Mouse (Mus musculus) forebrain, postnatal 0 days (tissue): ENCODE results near the gene Unc93a. TPM values are rescaled to one million over a fixed set of nuclear protein-coding genes. Genes with fewer than 3 reads are reported as not detected.
"Not testable (repeated sequence)": the region's sequence is repeated elsewhere in the genome, so short reads cannot be mapped to it uniquely, and the experiment has no call there.

Experiments
- ATAC-seq: fragments of 200-750 bp; cut with Nextera tagmentation; 2 replicates; pipeline ENCODE4 v1.8.0; 2017; ENCODE audit warnings: mild to moderate bottlenecking, moderate library complexity
- DNase-seq: peaks from one replicate; pipeline ENCODE4 v3.0.0-alpha.2; 2015
- H3K27ac ChIP-seq: fragments of 300-500 bp; sonication (generic); 2 replicates; pipeline ENCODE4 v1.5.1; 2014; ENCODE audit warnings: low read depth, mild to moderate bottlenecking, antibody characterized with exemption, low read length, moderate library complexity, mixed read lengths
- H3K27me3 ChIP-seq: fragments of 300-500 bp; sonication (generic); 2 replicates; pipeline ENCODE4 v1.6.1; 2014; ENCODE audit warnings: mild to moderate bottlenecking, low read length, mixed read lengths; ENCODE audit not compliant: insufficient read depth
- H3K36me3 ChIP-seq: fragments of 300-500 bp; sonication (generic); 2 replicates; pipeline ENCODE4 v1.6.1; 2014; ENCODE audit warnings: mild to moderate bottlenecking, moderate library complexity; ENCODE audit not compliant: insufficient read depth
- H3K4me1 ChIP-seq: fragments of 300-500 bp; sonication (generic); 2 replicates; pipeline ENCODE4 v1.6.1; 2014; ENCODE audit warnings: antibody characterized with exemption; ENCODE audit not compliant: insufficient read depth
- H3K4me2 ChIP-seq: fragments of 300-500 bp; sonication (generic); 2 replicates; pipeline ENCODE4 v1.6.1; 2014; ENCODE audit warnings: low read depth, mild to moderate bottlenecking, moderate library complexity
- H3K4me3 ChIP-seq: fragments of 300-500 bp; sonication (generic); 2 replicates; pipeline ENCODE4 v1.5.1; 2014; ENCODE audit warnings: low read depth, low read length, mixed read lengths
- H3K9ac ChIP-seq: fragments of 300-500 bp; sonication (generic); 2 replicates; pipeline ENCODE4 v1.6.1; 2014; ENCODE audit warnings: mild to moderate bottlenecking
- H3K9me3 ChIP-seq: fragments of 300-500 bp; sonication (generic); 2 replicates; pipeline ENCODE4 v1.6.1; 2016; ENCODE audit warnings: low read length
- WGBS: fragments of 180-500 bp; shearing (Covaris S2); extraction: QIAGEN DNeasy Blood & Tissue Kit; methylation state at CpG from one replicate; pipeline ENCODE4 v1.1.7; 2014; 5-methylcytosine and 5-hydroxymethylcytosine counted together
- polyA plus RNA-seq: library from polyadenylated mRNA; unstranded; fragments of >200 nt; fragmentation: Nextera tagmentation; extraction: Ambion mirVana; gene quantifications from 2 replicates; pipeline ENCODE4 v1.2.1, GENCODE M21; 2015
- total RNA-seq: library from RNA; depleted of rRNA; stranded (reverse); fragments of >200 nt; gene quantifications from 2 replicates; pipeline ENCODE4 v1.2.3, GENCODE M21; 2014

Unc93a gene
- total and polyA plus RNA-seq, 2 experiments from 2014 or later, result 0.14 to 0.22 TPM

DNA sequence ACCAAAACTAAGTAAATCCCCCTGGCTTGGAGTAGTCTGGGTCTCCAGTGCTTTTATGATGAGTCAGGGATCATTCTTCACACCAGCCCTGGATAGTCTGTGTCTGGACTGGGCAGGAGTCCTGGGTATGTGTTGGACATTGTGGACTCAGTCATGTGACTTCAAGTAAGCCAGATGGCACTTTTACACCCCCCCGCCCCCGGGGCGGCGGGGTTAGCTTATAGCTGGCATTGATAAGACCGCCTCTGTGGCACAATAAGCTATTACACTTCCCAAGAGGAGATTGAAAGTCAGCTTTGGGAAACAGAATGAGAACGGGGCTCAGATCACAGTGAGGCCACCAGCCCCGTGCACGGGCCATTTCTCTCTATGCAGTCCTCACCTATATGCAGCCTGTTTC lies 742 bp upstream of the Unc93a start:
- not testable (repeated sequence) for H3K9ac ChIP-seq, H3K4me2 ChIP-seq, H3K27me3 ChIP-seq, ATAC-seq, H3K27ac ChIP-seq, DNase-seq, H3K9me3 ChIP-seq, H3K36me3 ChIP-seq, H3K4me3 ChIP-seq, H3K4me1 ChIP-seq
- 81% methylated on average over 8 of the region's 8 CpGs for WGBS

DNA sequence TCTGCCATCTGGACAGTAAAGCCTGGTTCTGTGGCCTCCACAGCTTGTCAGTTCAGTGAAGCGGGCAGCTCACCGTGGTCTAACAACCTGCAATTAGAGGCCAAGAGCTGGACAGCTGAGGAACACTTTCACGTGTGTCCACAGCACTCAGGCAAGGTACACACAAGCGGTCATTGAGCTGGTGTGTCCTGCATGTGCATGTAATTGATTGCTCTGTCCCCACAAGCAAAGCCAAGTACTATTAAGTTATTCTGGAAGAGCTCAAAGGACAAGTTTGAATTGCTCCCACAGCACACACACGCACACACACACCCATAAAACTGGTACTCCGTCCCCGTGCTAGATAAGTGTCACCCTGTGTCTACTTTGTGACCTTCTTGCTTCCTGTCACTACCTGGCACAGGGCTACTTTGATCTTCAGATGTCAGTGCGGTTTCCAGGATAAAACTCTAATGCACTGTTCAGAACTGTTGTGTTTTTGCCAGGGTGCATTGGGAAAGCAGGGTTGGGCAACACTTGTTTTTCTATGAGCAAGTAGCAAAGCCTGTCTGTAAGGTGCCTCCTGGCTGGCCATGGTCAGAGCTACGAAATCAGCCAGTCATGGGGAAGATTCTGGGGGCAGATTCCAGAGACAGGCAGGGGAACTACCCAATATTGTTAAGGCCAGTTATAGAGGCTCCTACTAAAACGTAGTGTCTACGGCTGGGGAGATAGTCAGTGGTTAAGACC lies 1.7 kb downstream of the Unc93a start:
- not testable (repeated sequence) for H3K9me3 ChIP-seq, H3K4me3 ChIP-seq, H3K9ac ChIP-seq, H3K27me3 ChIP-seq, H3K36me3 ChIP-seq, H3K4me1 ChIP-seq, DNase-seq, H3K27ac ChIP-seq, H3K4me2 ChIP-seq, ATAC-seq
- 86% methylated on average over 9 of the region's 11 CpGs for WGBS

DNA sequence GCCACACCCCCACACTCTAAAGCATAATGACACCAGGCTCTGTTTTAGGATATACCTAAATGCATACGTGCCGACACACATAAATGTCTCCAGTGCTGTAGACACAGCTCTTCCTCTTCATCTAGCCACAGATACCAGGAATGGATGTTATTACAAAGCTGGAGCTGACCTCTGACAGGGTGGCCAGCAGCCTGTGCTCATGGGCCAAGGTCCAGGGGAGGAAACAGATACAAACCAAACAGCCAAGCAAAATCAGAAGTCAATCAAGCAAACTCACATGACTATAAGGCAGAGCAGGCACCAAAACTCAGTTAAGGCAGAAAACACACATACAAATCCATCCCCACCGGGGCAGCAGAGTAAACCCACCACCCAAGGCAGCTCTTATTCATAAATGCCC lies 2.3 kb downstream of the Unc93a start:
- not testable (repeated sequence) for H3K9ac ChIP-seq, ATAC-seq, H3K4me1 ChIP-seq, H3K27me3 ChIP-seq, DNase-seq, H3K9me3 ChIP-seq, H3K4me3 ChIP-seq, H3K27ac ChIP-seq, H3K4me2 ChIP-seq, H3K36me3 ChIP-seq
- WGBS, result no CpG with 5 or more reads among the region's 3 CpGs

GRCm38 (mm10) chr17:13124241-13124640 lies 7.4 kb downstream of the Unc93a start:
- H3K27ac ChIP-seq, H3K9ac ChIP-seq, H3K9me3 ChIP-seq, H3K4me1 ChIP-seq, H3K4me2 ChIP-seq, H3K27me3 ChIP-seq, H3K4me3 ChIP-seq, H3K36me3 ChIP-seq, DNase-seq: not testable (repeated sequence)
- 26% methylated on average over 2 of the region's 3 CpGs for WGBS
- ATAC-seq, result peak; percentile 42; the same call in 1 of the 2 replicates

DNA sequence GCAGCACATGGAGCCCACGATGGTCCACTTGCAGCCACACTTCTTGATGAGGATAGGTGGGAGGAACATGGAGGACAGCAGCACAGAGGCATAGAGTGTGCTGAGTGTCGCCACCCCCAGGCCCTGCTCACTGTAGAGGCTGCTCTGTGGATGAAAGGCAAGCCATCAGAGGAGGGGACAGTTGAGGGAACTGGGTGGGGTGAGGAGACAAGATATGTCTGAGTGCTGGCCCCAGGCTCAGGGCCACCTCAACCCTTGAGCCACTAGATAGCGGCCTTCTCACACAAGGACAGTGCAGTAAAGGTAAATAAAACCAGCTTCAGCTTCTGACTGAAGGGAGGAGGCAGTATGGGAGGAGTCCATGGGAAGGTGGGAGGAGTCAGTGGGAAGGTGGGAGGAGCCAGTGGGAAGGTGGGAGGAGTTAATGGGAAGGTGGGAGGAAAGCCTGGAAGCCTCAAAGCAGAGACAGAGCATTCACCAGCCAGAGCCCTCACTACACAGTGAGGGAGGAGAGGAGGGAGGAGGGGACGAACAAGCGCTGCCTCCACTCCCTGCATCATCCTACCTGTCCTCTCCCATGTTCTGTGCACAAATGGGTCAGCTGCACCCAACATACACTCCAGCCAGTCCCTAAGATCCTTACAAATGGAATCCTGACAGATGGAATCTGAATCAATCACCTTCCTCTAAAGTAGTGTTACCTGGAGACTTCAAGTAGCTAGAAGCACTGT lies 8.1 kb downstream of the Unc93a start:
- WGBS, result 94% methylated on average over 2 of the region's 5 CpGs

DNA sequence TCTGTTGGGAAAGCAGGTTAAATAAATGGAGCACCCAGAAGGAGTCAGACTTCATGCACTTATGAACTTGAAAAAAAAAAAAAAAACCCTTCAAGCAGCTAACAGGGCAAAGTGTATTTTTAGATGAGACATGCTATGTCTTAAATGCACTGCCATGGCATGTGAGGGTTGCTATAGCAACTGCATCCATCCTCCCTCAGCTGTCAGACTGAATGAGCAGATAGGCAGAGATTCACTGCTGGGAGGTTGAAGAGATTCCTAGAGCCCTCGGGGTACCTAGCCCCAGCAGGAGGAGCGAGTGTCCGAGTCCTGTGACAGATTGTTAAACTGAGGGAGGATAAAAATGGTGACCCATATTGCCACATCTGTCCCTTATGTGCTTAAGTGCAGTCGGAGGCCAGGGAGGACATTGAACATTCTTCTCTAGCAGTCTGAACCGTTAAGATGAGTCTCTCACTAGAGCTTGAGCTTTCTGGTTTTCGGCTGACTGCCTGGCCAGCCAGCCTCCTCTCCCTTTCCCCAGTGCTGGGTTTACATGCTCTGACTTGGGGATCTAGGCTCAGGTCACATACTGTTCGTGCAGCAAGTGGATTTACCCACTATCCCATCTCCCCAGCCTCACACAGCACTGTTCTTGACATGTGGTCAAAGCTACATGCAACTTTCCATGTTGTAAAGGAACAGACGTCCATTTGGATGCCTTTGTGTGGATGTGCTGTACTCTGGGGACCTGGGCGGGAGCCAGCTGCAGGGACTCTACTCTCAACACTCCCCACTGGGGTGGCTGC lies 18.9 kb downstream of the Unc93a start:
- not testable (repeated sequence) for H3K4me3 ChIP-seq, H3K36me3 ChIP-seq, H3K9me3 ChIP-seq, H3K27me3 ChIP-seq, H3K27ac ChIP-seq, H3K4me1 ChIP-seq, H3K4me2 ChIP-seq, H3K9ac ChIP-seq
- peak; percentile 96 for ATAC-seq
- DNase-seq, result peak; percentile 13
- 44% methylated on average over 3 of the region's 9 CpGs for WGBS

More for the DNA sequence above, 8.1 kb downstream of the Unc93a start:
- not testable (repeated sequence) for H3K4me3 ChIP-seq, H3K27me3 ChIP-seq, H3K36me3 ChIP-seq, ATAC-seq, H3K9me3 ChIP-seq, H3K4me2 ChIP-seq, H3K9ac ChIP-seq, H3K4me1 ChIP-seq, H3K27ac ChIP-seq, DNase-seq

- not testable (repeated sequence) for H3K4me1 ChIP-seq
- peak; percentile 59 for ATAC-seq
- WGBS, result 77% methylated on average over 5 of the region's 5 CpGs
Observed at GRCm38 (mm10) chr17:13106563-13106962, 25.0 kb downstream of the Unc93a start.

GRCm38 (mm10) chr17:13092960-13093359 lies 38.6 kb downstream of the Unc93a start:
- DNase-seq, H3K9me3 ChIP-seq, H3K36me3 ChIP-seq, ATAC-seq, H3K4me1 ChIP-seq, H3K27ac ChIP-seq, H3K4me2 ChIP-seq, H3K27me3 ChIP-seq, H3K9ac ChIP-seq, H3K4me3 ChIP-seq: not testable (repeated sequence)
- WGBS, result 92% methylated on average over 3 of the region's 4 CpGs

More at GRCm38 (mm10) chr17:13106563-13106962, 25.0 kb downstream of the Unc93a start:
- H3K9ac ChIP-seq, H3K9me3 ChIP-seq, H3K27ac ChIP-seq, H3K4me2 ChIP-seq, H3K36me3 ChIP-seq, H3K27me3 ChIP-seq, H3K4me3 ChIP-seq: not testable (repeated sequence)
- DNase-seq, result peak; percentile 21

- not testable (repeated sequence) for H3K4me3 ChIP-seq, H3K27me3 ChIP-seq, ATAC-seq, H3K4me2 ChIP-seq, H3K27ac ChIP-seq, H3K9me3 ChIP-seq, DNase-seq, H3K4me1 ChIP-seq, H3K9ac ChIP-seq, H3K36me3 ChIP-seq
- WGBS, result 56% methylated on average over 5 of the region's 8 CpGs
Observed at GRCm38 (mm10) chr17:13092100-13092764, 39.4 kb downstream of the Unc93a start.
